Mouse (Mus musculus): ENCODE data around the gene Phyhipl.

DNA sequence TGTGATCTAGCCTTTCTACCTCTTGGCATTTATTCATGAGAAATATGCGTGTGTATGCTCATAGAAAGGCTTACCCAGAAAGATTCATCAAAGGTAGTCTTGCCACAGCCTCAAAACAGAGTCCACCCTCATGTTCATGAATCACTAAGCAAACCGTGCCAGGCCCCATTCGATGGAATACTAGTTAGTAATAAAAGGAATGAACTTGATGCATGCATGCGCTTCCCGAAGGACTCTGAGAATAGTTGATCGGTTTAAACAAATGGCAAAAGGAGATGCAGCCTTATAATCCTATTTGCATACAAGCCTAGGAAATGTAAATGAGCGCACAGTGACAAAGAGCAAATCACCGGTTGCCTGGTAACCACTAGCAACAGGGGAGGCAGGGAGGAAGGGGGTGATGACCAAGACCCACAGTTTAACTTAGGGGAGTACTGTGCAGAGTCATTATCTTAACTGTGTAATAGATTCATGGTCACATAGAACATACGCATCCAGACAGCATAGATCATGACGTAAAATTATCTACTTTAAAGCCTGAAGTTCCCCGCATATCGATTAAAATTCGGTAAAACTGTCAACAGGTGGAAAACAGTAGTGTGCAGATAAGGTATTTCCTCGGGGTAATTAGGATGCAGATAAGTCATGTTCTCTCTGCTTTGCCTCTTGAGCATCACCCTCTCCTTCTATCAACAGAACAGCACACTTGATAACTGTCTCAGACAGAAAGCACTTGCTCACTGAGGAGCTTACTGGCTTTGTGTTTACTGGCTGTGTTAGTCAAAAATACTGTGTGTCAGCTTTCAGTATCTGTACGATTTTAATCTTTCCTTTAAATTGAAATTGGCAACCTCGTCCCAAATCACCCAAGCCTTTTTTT is 3.8 kb downstream of the Phyhipl start:
- TF ChIP-seq TCF3 (IDR thresholded peaks at IDR 0.05; ENCODE audit: insufficient read length, low read depth) (no peak), POLR2A (IDR thresholded peaks at IDR 0.05; ENCODE audit: insufficient read length, low read depth) (no peak), MYOD1 (IDR thresholded peaks at IDR 0.05; ENCODE audit: control insufficient read depth in 1 of 3, insufficient read length in 2 of 3, low read depth in 2 of 3) (no peak), MAX (IDR thresholded peaks at IDR 0.05; ENCODE audit: low read depth) (no peak), USF1 (IDR thresholded peaks at IDR 0.05; ENCODE audit: low read depth) (no peak), E2F4 (IDR thresholded peaks at IDR 0.05; ENCODE audit: insufficient read depth) (no peak), CEBPB (IDR thresholded peaks at IDR 0.05; ENCODE audit: insufficient read depth, poor library complexity, severe bottlenecking) (no peak), SRF (IDR thresholded peaks at IDR 0.05; ENCODE audit: control insufficient read depth, insufficient read length, low read depth) (no peak), POLR2AphosphoS2 (IDR thresholded peaks at IDR 0.05; ENCODE audit: insufficient read length, low read depth) (no peak)

All from myocyte (in vitro differentiated cells).